Mouse (Mus musculus): ENCODE results near the gene Pkhd1.

- peak; percentile 48 for TF ChIP-seq CTCF (conservative IDR thresholded peaks at IDR 0.05; ENCODE audit: low read length)
- no peak for TF ChIP-seq POU5F1 (IDR thresholded peaks at IDR 0.05; ENCODE audit: borderline replicate concordance, low read length)
- no peak for TF ChIP-seq NANOG (IDR thresholded peaks at IDR 0.05; ENCODE audit: borderline replicate concordance, low read length)
Measured at GRCm38 (mm10) chr1:20311485-20311884, 306.4 kb downstream of the Pkhd1 start.
